Mouse (Mus musculus) Muller cell, postnatal 12 days (primary cell): ENCODE measurements around the gene D930048N14Rik.

ENCODE experiments used
- DNase-seq: peaks from one replicate; pipeline ENCODE4 v3.0.0-alpha.2; 2015; ENCODE audit errors: inconsistent ontology term

Gene D930048N14Rik

GRCm38 (mm10) chr11:51702831-51703230 lies 52.1 kb downstream of the D930048N14Rik start:
- DNase-seq = peak; percentile 64

- DNase-seq = peak; percentile 6
Observed at GRCm38 (mm10) chr11:51703379-51703998, 52.7 kb downstream of the D930048N14Rik start.

DNA sequence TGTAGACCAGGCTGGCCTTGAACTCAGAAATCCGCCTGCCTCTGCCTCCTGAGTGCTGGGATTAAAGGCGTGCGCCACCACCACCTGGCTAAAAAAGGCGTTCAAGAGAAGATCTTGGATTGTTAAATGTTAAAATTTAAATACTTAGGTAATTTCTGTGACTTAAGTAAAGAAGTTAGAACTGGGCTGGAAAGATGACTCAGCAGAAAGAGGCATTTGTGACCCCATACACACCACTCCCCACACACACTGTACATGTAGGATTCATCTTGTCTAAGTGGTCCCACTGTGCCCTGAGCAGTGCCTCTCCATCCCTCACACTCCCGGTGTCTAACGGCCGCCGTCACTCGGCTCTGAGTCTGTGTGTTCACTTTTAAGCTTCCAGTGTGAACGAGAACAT lies 55.7 kb downstream of the D930048N14Rik start:
- DNase-seq = no peak

- no peak for DNase-seq
Observed at GRCm38 (mm10) chr11:51707080-51707479, 56.3 kb downstream of the D930048N14Rik start.
